Mouse (Mus musculus) telencephalon, adult 2 months (tissue): ENCODE measurements around the gene Olfr1225.
"Not testable (repeated sequence)": the region's sequence is repeated elsewhere in the genome, so short reads cannot be mapped to it uniquely, and the experiment has no call there.

Experiments used
- DNase-seq: peaks from one replicate; pipeline ENCODE4 v3.0.0-alpha.2; 2011; ENCODE audit warnings: low read depth, low spot score

Gene Olfr1225

DNA sequence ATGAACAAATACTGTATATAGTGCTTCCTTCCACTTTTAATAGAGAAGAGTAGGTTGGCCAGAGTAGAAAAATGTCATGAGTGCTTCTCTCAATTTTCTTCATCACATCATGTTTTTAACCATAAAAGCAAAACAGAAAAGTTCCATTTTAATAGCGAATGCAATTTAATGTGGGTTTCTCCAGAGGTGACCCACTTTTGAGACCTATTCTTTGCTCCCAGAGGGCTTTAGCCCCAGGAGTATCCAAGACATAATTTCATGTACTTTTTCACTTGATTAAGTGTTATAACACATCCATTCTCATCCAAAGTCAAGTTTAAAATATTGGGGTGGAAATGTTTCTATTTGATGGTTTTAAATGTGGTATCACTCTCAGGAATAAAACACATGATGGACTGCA lies at the start of gene Olfr1225:
Gene Olfr1225 (minus strand): TSS at position 101 of the 400 bp plus-strand sequence.
- DNase-seq, result no peak

DNA sequence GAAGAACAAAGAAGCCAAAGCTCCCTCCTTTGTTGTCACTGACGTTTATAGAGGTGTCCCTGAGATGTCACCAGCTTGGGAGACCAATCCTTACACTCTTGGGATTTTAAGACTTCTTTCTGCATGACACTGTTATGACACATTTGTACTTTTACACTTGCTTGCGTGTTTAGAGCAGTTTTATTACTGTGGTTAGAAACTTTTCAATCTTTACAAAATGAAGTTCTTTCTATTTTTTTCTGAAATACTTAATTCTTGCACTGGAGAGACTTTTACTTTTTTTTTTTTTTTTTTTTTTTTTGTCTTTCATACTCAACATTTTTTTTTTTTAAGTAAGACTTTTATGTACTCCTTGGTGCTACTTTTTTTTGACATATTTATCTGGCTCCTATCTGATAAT lies 25.5 kb upstream of the Olfr1225 start, which contains the start of gene Olfr1226:
Gene Olfr1226 (minus strand): TSS at position 101 of the 400 bp plus-strand sequence.
- DNase-seq, result no peak

DNA sequence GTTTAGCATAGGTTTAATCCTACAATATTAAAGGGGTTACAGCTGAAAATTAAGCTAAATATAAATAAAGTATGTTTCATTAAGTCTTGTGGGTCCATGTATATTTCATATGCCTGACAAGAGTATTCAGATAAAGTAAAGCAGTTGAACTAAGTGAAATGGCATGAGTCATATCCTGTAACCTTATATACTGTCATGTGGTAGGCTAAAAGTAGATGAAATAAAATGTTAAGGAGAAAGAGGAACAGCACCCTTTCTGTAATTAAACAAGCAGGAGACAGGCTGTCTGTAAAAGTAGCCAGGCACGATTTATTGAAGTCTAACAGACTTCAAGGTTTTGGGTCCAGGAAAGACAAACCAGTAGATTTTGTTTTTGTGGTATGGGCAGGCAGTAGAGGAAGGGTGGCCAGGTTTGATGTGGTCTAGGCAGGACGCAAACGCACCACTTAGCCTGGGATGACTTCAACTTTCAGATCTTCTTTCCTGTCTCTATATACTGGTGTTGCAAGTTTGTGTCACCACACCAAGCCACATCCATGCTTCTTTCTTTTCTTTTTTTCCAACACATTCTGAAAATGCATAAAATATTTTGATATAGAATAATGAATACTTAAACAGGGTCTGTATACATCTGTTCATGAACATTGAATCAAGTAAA lies 22.0 kb upstream of the Olfr1225 start:
- no peak for DNase-seq

- not testable (repeated sequence) for DNase-seq
These were observed 9.8 kb downstream of the Olfr1225 start for GRCm38 (mm10) chr2:89164711-89165110.

GRCm38 (mm10) chr2:89163991-89164390 lies 10.5 kb downstream of the Olfr1225 start, which contains the start of gene Olfr1224-ps1:
Gene Olfr1224-ps1 (minus strand): TSS chr2:89164091.
- DNase-seq, result not testable (repeated sequence)

GRCm38 (mm10) chr2:89151460-89151859 lies 23.0 kb downstream of the Olfr1225 start, which contains the start of gene Olfr1223:
Gene Olfr1223 (minus strand): TSS chr2:89151560.
- no peak for DNase-seq

GRCm38 (mm10) chr2:89132954-89133353 lies 41.5 kb downstream of the Olfr1225 start, which contains the start of gene Olfr1222:
Gene Olfr1222 (minus strand): TSS chr2:89133054.
- no peak for DNase-seq
